Mouse (Mus musculus): ENCODE measurements around the gene Calm4. TPM values are rescaled to one million over a fixed set of nuclear protein-coding genes. Genes with fewer than 3 reads are reported as not detected.
A peak's percentile ranks its signal among the peaks of the same experiment; 100 is the strongest.
"Not testable (repeated sequence)": the region's sequence is repeated elsewhere in the genome, so short reads cannot be mapped to it uniquely, and the experiment has no call there.

Gene Calm4
- polyA plus RNA-seq (2015; fragmentation: Nextera tagmentation; extraction: Ambion mirVana): 1.9 and 2.1 TPM in 2 replicates

DNA sequence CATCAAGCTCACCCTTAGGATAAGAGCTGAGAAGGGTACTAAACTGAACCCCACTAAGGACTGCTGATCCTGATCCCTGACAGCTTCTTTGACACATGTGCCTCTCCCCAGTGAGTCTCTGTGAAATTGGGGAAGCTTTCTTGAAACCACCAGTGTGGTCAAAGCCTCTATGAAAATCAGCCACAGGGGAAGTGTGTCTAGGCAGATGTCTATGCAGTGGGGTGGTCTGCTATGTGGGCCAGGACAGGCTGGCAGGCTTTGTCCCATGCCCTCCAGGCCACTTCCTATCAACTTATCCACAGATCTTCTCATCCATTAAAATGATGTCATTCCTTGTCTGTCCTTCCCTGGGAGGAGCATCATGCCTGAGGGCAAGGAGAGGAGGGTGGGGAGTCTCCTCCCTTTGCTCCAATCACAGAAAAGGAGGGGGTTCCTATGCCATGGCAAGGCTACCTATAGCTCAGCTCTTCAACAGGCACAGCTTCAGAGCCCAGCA lies at the start of gene Calm4:
TSS of gene Calm4 (plus strand) at position 446 of the 496 bp plus-strand sequence.
- H3K9ac ChIP-seq (ENCODE audit: low read length); H3K4me1 ChIP-seq (ENCODE audit: control insufficient read depth, insufficient read depth, low read length); H3K4me2 ChIP-seq (ENCODE audit: low read depth, low read length); H3K36me3 ChIP-seq (ENCODE audit: control insufficient read depth, insufficient read depth, low read length); H3K27me3 ChIP-seq (ENCODE audit: control insufficient read depth, insufficient read depth, low read length); ATAC-seq (ENCODE audit: insufficient read depth, low FRiP score); H3K27ac ChIP-seq (ENCODE audit: low read length); H3K9me3 ChIP-seq (replicated peaks; ENCODE audit: control insufficient read depth, low read length); H3K4me3 ChIP-seq (replicated peaks; ENCODE audit: low read length): not testable (repeated sequence)

DNA sequence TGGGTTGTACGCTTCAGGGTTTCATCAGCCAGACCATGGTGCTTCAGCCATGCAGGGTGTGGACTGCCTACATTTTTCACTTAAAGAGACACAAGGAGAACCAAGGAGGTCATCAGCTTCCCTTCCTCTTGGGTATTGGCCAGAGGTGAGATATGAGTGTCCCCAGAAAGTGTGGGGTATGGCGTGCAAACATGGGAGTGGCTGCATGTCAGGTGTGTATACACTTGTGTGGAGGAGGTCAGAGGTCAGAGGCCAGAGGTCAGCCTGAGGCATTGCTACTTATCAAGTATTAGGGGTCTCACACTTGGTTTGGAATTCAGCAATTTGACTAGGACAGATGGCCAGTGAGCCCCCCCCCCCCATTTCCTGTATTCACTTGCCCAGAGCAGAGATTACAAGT lies 49.0 kb upstream of the Calm4 start:
- no peaks in the 10 kb centered on the region for H3K9me3 ChIP-seq (replicated peaks; ENCODE audit: control insufficient read depth, low read length)
- WGBS: 68% methylated on average over 2 of the region's 2 CpGs
- no peak overlapping the region for H3K9ac ChIP-seq (ENCODE audit: low read length)
- H3K27ac ChIP-seq (ENCODE audit: low read length): no peak overlapping the region
- no peak overlapping the region for H3K4me2 ChIP-seq (ENCODE audit: low read depth, low read length)
- no peaks in the 10 kb centered on the region for H3K36me3 ChIP-seq (ENCODE audit: control insufficient read depth, insufficient read depth, low read length)
- no peak overlapping the region for H3K4me3 ChIP-seq (replicated peaks; ENCODE audit: low read length)
- no peak for ATAC-seq (ENCODE audit: insufficient read depth, low FRiP score)
- H3K4me1 ChIP-seq (ENCODE audit: control insufficient read depth, insufficient read depth, low read length): no peaks in the 10 kb centered on the region
- no peaks in the 10 kb centered on the region for H3K27me3 ChIP-seq (ENCODE audit: control insufficient read depth, insufficient read depth, low read length)

DNA sequence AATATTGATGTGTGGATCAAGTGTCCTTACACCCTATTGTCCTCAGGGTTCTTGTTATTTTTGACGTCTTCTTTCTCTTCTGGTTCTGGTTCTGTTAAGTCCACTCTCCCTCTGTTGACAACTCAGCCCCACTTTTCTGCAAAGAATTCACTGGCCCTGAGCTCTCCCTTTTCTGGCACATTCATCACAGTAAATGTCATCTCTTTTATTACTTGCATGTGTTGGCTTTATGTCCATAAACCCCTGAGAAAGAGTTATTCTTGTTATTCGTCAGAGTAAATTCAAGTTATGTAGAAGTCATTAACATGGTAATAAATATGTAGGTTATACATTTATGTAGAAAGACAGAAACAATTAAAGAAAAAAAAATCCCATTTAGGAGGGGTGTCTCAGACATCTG lies 48.0 kb upstream of the Calm4 start:
- no peak overlapping the region for H3K4me3 ChIP-seq (replicated peaks; ENCODE audit: low read length)
- no peak overlapping the region for H3K27ac ChIP-seq (ENCODE audit: low read length)
- ATAC-seq (ENCODE audit: insufficient read depth, low FRiP score): no peak
- no peak overlapping the region for H3K4me2 ChIP-seq (ENCODE audit: low read depth, low read length)
- WGBS: 57% methylated on average over 2 of the region's 2 CpGs
- H3K9me3 ChIP-seq (replicated peaks; ENCODE audit: control insufficient read depth, low read length): no peaks in the 10 kb centered on the region
- no peaks in the 10 kb centered on the region for H3K4me1 ChIP-seq (ENCODE audit: control insufficient read depth, insufficient read depth, low read length)
- H3K27me3 ChIP-seq (ENCODE audit: control insufficient read depth, insufficient read depth, low read length): no peaks in the 10 kb centered on the region
- H3K36me3 ChIP-seq (ENCODE audit: control insufficient read depth, insufficient read depth, low read length): no peaks in the 10 kb centered on the region
- H3K9ac ChIP-seq (ENCODE audit: low read length): no peak overlapping the region

DNA sequence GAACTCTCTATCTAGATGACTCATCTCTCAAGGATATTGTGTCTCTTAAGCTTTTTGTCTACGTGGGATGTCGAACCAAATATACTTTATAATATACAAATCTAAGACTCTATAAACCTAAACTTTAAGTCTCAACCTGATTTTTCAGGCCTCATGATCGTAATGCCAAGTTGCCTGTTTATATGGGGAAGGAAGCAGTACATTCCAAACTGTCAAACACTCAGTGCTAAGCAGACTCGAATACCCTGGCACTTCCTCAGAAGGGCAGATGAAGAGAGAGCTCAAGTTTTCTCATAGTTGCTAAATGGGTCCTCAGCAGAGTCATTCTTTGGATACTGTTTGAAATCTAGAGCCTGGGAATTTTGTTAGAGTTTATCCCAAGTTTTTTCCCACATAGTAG lies 40.9 kb upstream of the Calm4 start:
- Histone ChIP-seq H3K4me1 (ENCODE audit: control insufficient read depth, insufficient read depth, low read length) (no peaks in the 10 kb centered on the region), H3K4me3 (replicated peaks; ENCODE audit: low read length) (no peak overlapping the region), H3K4me2 (ENCODE audit: low read depth, low read length) (no peak overlapping the region), H3K9ac (ENCODE audit: low read length) (no peak overlapping the region), H3K36me3 (ENCODE audit: control insufficient read depth, insufficient read depth, low read length) (no peaks in the 10 kb centered on the region), H3K27me3 (ENCODE audit: control insufficient read depth, insufficient read depth, low read length) (no peaks in the 10 kb centered on the region), H3K27ac (ENCODE audit: low read length) (no peak overlapping the region), H3K9me3 (replicated peaks; ENCODE audit: control insufficient read depth, low read length) (no peaks in the 10 kb centered on the region)
- 38% methylated on average over 4 of the region's 4 CpGs for WGBS
- ATAC-seq (ENCODE audit: insufficient read depth, low FRiP score): no peak

DNA sequence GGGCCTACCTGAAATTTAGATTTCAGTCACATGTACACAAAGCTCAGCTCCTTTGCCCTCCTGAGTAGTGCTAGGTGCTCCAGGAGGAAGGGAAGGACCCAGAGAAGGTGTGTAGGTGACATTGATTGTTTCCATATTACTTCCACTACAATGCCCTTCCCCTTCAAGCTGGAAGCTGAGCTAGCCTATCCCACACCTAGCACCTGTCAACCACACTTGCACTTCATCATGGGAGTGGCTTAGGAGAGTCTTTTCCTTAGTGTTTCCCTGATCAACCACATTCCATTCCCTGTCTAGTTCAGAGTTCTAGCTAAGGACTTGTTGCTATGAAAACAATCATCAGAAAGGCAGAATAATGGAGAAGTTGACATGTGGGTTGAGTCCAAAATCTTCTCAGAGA lies 38.8 kb upstream of the Calm4 start:
- ATAC-seq (ENCODE audit: insufficient read depth, low FRiP score): no peak
- Histone ChIP-seq H3K9me3 (replicated peaks; ENCODE audit: control insufficient read depth, low read length) (no peaks in the 10 kb centered on the region), H3K4me3 (replicated peaks; ENCODE audit: low read length) (no peak overlapping the region), H3K4me2 (ENCODE audit: low read depth, low read length) (no peak overlapping the region), H3K36me3 (ENCODE audit: control insufficient read depth, insufficient read depth, low read length) (no peaks in the 10 kb centered on the region), H3K27me3 (ENCODE audit: control insufficient read depth, insufficient read depth, low read length) (no peaks in the 10 kb centered on the region), H3K4me1 (ENCODE audit: control insufficient read depth, insufficient read depth, low read length) (no peaks in the 10 kb centered on the region), H3K27ac (ENCODE audit: low read length) (no peak overlapping the region; the same call in 1 of the 2 replicates), H3K9ac (ENCODE audit: low read length) (no peak overlapping the region)

DNA sequence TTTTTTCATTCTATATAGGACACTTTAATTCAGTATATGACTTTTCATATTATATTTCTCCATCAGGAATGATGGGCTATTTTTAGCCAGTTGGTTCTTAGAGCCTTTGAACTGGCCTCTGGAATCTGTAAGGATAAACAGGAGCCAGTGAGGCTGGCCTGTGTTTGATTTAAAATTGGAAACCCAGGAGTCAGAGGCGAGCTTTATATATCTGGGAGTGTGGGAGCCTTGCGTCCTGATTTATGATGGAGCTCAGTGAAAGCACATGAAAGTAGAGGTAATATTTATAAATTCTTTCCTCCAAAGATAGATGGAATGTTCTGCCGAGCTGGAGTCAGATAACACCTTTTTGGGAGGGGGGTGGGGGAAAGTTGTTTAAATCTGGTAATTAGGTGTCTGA lies 38.2 kb upstream of the Calm4 start:
- ATAC-seq (ENCODE audit: insufficient read depth, low FRiP score): peak; percentile 69
- H3K4me1 ChIP-seq (ENCODE audit: control insufficient read depth, insufficient read depth, low read length): no peaks in the 10 kb centered on the region
- WGBS: 12% methylated on average over 3 of the region's 3 CpGs
- no peaks in the 10 kb centered on the region for H3K27me3 ChIP-seq (ENCODE audit: control insufficient read depth, insufficient read depth, low read length)
- H3K4me3 ChIP-seq (replicated peaks; ENCODE audit: low read length): no peak overlapping the region
- H3K9ac ChIP-seq (ENCODE audit: low read length): no peak overlapping the region
- no peak overlapping the region for H3K4me2 ChIP-seq (ENCODE audit: low read depth, low read length)
- H3K36me3 ChIP-seq (ENCODE audit: control insufficient read depth, insufficient read depth, low read length): no peaks in the 10 kb centered on the region
- no peak overlapping the region for H3K27ac ChIP-seq (ENCODE audit: low read length)
- no peaks in the 10 kb centered on the region for H3K9me3 ChIP-seq (replicated peaks; ENCODE audit: control insufficient read depth, low read length)

DNA sequence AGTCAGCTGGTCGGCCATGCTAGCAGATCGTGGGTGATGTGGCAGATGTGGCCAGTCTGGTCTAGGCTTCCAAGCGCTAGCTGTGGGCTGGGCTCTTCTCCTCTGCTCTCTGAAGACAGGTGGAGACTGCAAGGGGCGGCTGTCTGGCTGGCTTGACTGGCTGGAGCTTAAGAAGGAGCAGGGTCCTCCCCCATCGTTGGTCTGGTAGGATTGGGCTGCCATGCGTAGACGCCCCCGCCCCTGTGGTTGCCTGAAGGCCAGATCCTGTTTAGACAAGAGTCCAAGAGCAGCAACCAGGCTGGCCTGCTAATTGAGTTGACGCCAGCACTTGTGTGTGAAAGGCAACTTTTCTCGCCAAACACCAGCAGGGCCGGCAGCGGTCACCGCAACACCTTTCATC lies 33.4 kb upstream of the Calm4 start, which contains the start of gene Calml3:
TSS of gene Calml3 (minus strand) at position 131 of the 400 bp plus-strand sequence.
- H3K4me3 ChIP-seq (replicated peaks; ENCODE audit: low read length): 0 out of 2 replicates have a peak within 1 kb of the TSS, but pooled peaks have one; percentile 2
- H3K27ac ChIP-seq (ENCODE audit: low read length): peak within 1 kb of the TSS; percentile 17; the same call in 1 of the 2 replicates
- ATAC-seq (ENCODE audit: insufficient read depth, low FRiP score): peak; percentile 27; the same call in 1 of the 2 replicates
- WGBS: 80% methylated on average over 13 of the region's 13 CpGs
- H3K4me2 ChIP-seq (ENCODE audit: low read depth, low read length): no peak within 1 kb of the TSS
- no peaks in the 10 kb centered on the region for H3K27me3 ChIP-seq (ENCODE audit: control insufficient read depth, insufficient read depth, low read length)
- H3K9ac ChIP-seq (ENCODE audit: low read length): no peak within 1 kb of the TSS
- H3K36me3 ChIP-seq (ENCODE audit: control insufficient read depth, insufficient read depth, low read length): no peaks in the 10 kb centered on the region
- no peaks in the 10 kb centered on the region for H3K4me1 ChIP-seq (ENCODE audit: control insufficient read depth, insufficient read depth, low read length)
- no peaks in the 10 kb centered on the region for H3K9me3 ChIP-seq (replicated peaks; ENCODE audit: control insufficient read depth, low read length)

DNA sequence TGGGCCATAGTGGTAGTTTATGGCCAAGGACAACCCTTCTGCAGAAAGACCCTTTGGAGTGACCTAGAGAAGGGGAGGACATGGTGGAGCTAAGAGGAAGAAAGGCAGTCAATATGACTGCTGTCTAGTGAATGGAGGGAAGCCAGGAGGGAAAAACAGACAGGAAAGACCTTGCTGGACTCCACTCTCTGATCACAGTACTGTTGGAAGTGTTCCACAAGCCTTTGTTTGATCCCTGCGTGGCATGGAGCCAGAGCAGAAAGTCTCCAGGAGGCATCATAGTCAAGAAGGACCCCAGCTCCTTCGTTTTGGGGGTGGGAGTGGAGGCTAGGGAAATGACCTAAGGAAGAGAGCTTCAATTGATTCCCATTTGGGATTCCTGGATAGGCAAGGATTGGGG lies 32.4 kb upstream of the Calm4 start:
- Histone ChIP-seq H3K9ac (ENCODE audit: low read length) (no peak overlapping the region), H3K4me3 (replicated peaks; ENCODE audit: low read length) (no peak overlapping the region), H3K36me3 (ENCODE audit: control insufficient read depth, insufficient read depth, low read length) (no peaks in the 10 kb centered on the region), H3K9me3 (replicated peaks; ENCODE audit: control insufficient read depth, low read length) (no peaks in the 10 kb centered on the region), H3K27me3 (ENCODE audit: control insufficient read depth, insufficient read depth, low read length) (no peaks in the 10 kb centered on the region), H3K27ac (ENCODE audit: low read length) (peak overlapping the region; percentile 17; the same call in 1 of the 2 replicates), H3K4me1 (ENCODE audit: control insufficient read depth, insufficient read depth, low read length) (no peaks in the 10 kb centered on the region), H3K4me2 (ENCODE audit: low read depth, low read length) (no peak overlapping the region)
- ATAC-seq (ENCODE audit: insufficient read depth, low FRiP score): no peak
- WGBS: 48% methylated on average over 2 of the region's 2 CpGs

DNA sequence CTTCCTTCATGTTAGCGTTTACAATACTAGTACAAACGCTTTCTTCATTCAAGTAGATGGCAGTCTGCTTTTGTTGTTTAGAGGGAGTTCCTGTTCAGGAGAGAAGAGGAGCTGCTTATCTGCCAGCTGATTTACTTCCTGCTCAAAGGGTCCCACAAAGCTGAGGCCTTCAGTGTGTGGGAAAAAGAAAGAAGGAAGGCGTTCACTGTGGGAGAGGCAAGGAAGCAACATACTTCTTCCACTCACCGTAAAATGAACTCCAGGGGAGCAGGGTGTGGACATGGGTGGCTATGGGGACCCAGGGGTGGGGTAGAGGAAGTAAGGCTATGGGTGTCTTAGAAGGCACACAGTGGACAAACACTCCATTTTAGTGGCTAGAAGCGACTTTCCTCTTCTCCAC lies 31.9 kb upstream of the Calm4 start:
- Histone ChIP-seq H3K9me3 (replicated peaks; ENCODE audit: control insufficient read depth, low read length) (no peaks in the 10 kb centered on the region), H3K27ac (ENCODE audit: low read length) (peak overlapping the region; percentile 17; the same call in 1 of the 2 replicates)

More for the DNA sequence above, 31.9 kb upstream of the Calm4 start:
- no peaks in the 10 kb centered on the region for H3K27me3 ChIP-seq (ENCODE audit: control insufficient read depth, insufficient read depth, low read length)
- H3K4me1 ChIP-seq (ENCODE audit: control insufficient read depth, insufficient read depth, low read length): no peaks in the 10 kb centered on the region
- WGBS: 48% methylated on average over 5 of the region's 5 CpGs
- H3K9ac ChIP-seq (ENCODE audit: low read length): no peak overlapping the region
- no peaks in the 10 kb centered on the region for H3K36me3 ChIP-seq (ENCODE audit: control insufficient read depth, insufficient read depth, low read length)
- no peak for ATAC-seq (ENCODE audit: insufficient read depth, low FRiP score)
- no peak overlapping the region for H3K4me2 ChIP-seq (ENCODE audit: low read depth, low read length)
- H3K4me3 ChIP-seq (replicated peaks; ENCODE audit: low read length): no peak overlapping the region
